Mouse (Mus musculus): ENCODE data around the gene Dscaml1. TPM values are rescaled to one million over a fixed set of nuclear protein-coding genes. Genes with fewer than 3 reads are reported as not detected.
A peak's percentile ranks its signal among the peaks of the same experiment; 100 is the strongest.

Gene Dscaml1
- polyA plus RNA-seq, 1 experiment from 2014 or later = 0.23 TPM

GRCm38 (mm10) chr9:45430698-45430959, 4.2 kb downstream of the Dscaml1 start:
- Histone ChIP-seq H3K9ac (ENCODE audit: low read depth, low read length) (no peak overlapping the region), H3K27me3 (ENCODE audit: control insufficient read depth, insufficient read depth, low read length) (peaks cover 61% of the 10 kb centered on the region), H3K36me3 (ENCODE audit: control insufficient read depth, insufficient read depth, low read length) (no peaks in the 10 kb centered on the region), H3K4me2 (peak overlapping the region; percentile 81), H3K9me3 (replicated peaks; ENCODE audit: control insufficient read depth, low read length) (no peaks in the 10 kb centered on the region), H3K27ac (ENCODE audit: low read depth, low read length) (no peak overlapping the region), H3K4me3 (ENCODE audit: low read depth, low read length) (peak overlapping the region; percentile 39), H3K4me1 (ENCODE audit: control insufficient read depth, insufficient read depth, low read length) (peaks cover 10% of the 10 kb centered on the region)
- no peak for ATAC-seq (replicated peaks; ENCODE audit: insufficient number of reproducible peaks, low FRiP score, low TSS enrichment)
- 1% methylated on average over 16 of the region's 17 CpGs for WGBS (ENCODE audit: insufficient replicate concordance)

- Histone ChIP-seq H3K4me2 (peak overlapping the region; percentile 81), H3K36me3 (ENCODE audit: control insufficient read depth, insufficient read depth, low read length) (no peaks in the 10 kb centered on the region), H3K27ac (ENCODE audit: low read depth, low read length) (no peak overlapping the region), H3K4me1 (ENCODE audit: control insufficient read depth, insufficient read depth, low read length) (peaks cover 10% of the 10 kb centered on the region), H3K9ac (ENCODE audit: low read depth, low read length) (no peak overlapping the region), H3K4me3 (ENCODE audit: low read depth, low read length) (peak overlapping the region; percentile 39), H3K9me3 (replicated peaks; ENCODE audit: control insufficient read depth, low read length) (no peaks in the 10 kb centered on the region), H3K27me3 (ENCODE audit: control insufficient read depth, insufficient read depth, low read length) (peaks cover 65% of the 10 kb centered on the region)
- 4% methylated on average over 26 of the region's 26 CpGs for WGBS (ENCODE audit: insufficient replicate concordance)
- ATAC-seq (replicated peaks; ENCODE audit: insufficient number of reproducible peaks, low FRiP score, low TSS enrichment) = no peak
These were observed 4.7 kb downstream of the Dscaml1 start for GRCm38 (mm10) chr9:45431150-45431549.

GRCm38 (mm10) chr9:45432639-45433038, 6.2 kb downstream of the Dscaml1 start:
- Histone ChIP-seq H3K4me3 (ENCODE audit: low read depth, low read length) (no peak overlapping the region), H3K9ac (ENCODE audit: low read depth, low read length) (no peak overlapping the region), H3K27me3 (ENCODE audit: control insufficient read depth, insufficient read depth, low read length) (peaks cover 68% of the 10 kb centered on the region), H3K4me1 (ENCODE audit: control insufficient read depth, insufficient read depth, low read length) (peaks cover 7% of the 10 kb centered on the region), H3K27ac (ENCODE audit: low read depth, low read length) (no peak overlapping the region), H3K9me3 (replicated peaks; ENCODE audit: control insufficient read depth, low read length) (no peaks in the 10 kb centered on the region), H3K36me3 (ENCODE audit: control insufficient read depth, insufficient read depth, low read length) (no peaks in the 10 kb centered on the region), H3K4me2 (no peak overlapping the region)
- ATAC-seq (replicated peaks; ENCODE audit: insufficient number of reproducible peaks, low FRiP score, low TSS enrichment) = no peak
- 66% methylated on average over 12 of the region's 12 CpGs for WGBS (ENCODE audit: insufficient replicate concordance)

- Histone ChIP-seq H3K4me3 (ENCODE audit: low read depth, low read length) (no peak overlapping the region), H3K36me3 (ENCODE audit: control insufficient read depth, insufficient read depth, low read length) (no peaks in the 10 kb centered on the region), H3K9ac (ENCODE audit: low read depth, low read length) (no peak overlapping the region), H3K27me3 (ENCODE audit: control insufficient read depth, insufficient read depth, low read length) (peaks cover 68% of the 10 kb centered on the region), H3K9me3 (replicated peaks; ENCODE audit: control insufficient read depth, low read length) (no peaks in the 10 kb centered on the region), H3K4me1 (ENCODE audit: control insufficient read depth, insufficient read depth, low read length) (peaks cover 7% of the 10 kb centered on the region), H3K27ac (ENCODE audit: low read depth, low read length) (no peak overlapping the region), H3K4me2 (no peak overlapping the region)
- WGBS (ENCODE audit: insufficient replicate concordance) = 78% methylated on average over 9 of the region's 9 CpGs
- no peak for ATAC-seq (replicated peaks; ENCODE audit: insufficient number of reproducible peaks, low FRiP score, low TSS enrichment)
These were observed 6.7 kb downstream of the Dscaml1 start for GRCm38 (mm10) chr9:45433119-45433518.

GRCm38 (mm10) chr9:45434171-45434570, 7.7 kb downstream of the Dscaml1 start:
- H3K9me3 ChIP-seq (replicated peaks; ENCODE audit: control insufficient read depth, low read length) = no peaks in the 10 kb centered on the region
- WGBS (ENCODE audit: insufficient replicate concordance) = 69% methylated on average over 2 of the region's 2 CpGs
- H3K27ac ChIP-seq (ENCODE audit: low read depth, low read length) = no peak overlapping the region
- no peak for ATAC-seq (replicated peaks; ENCODE audit: insufficient number of reproducible peaks, low FRiP score, low TSS enrichment)
- H3K27me3 ChIP-seq (ENCODE audit: control insufficient read depth, insufficient read depth, low read length) = peaks cover 61% of the 10 kb centered on the region
- no peak overlapping the region for H3K4me3 ChIP-seq (ENCODE audit: low read depth, low read length)
- no peaks in the 10 kb centered on the region for H3K36me3 ChIP-seq (ENCODE audit: control insufficient read depth, insufficient read depth, low read length)
- H3K4me1 ChIP-seq (ENCODE audit: control insufficient read depth, insufficient read depth, low read length) = peaks cover 7% of the 10 kb centered on the region
- H3K9ac ChIP-seq (ENCODE audit: low read depth, low read length) = no peak overlapping the region
- H3K4me2 ChIP-seq = no peak overlapping the region

- peaks cover 30% of the 10 kb centered on the region for H3K27me3 ChIP-seq (ENCODE audit: control insufficient read depth, insufficient read depth, low read length)
- 64% methylated on average over 4 of the region's 4 CpGs for WGBS (ENCODE audit: insufficient replicate concordance)
These were observed 12.6 kb downstream of the Dscaml1 start for GRCm38 (mm10) chr9:45439025-45439424.

GRCm38 (mm10) chr9:45440083-45440784, 13.8 kb downstream of the Dscaml1 start:
- Histone ChIP-seq H3K4me3 (ENCODE audit: low read depth, low read length) (no peak overlapping the region), H3K9ac (ENCODE audit: low read depth, low read length) (no peak overlapping the region), H3K27me3 (ENCODE audit: control insufficient read depth, insufficient read depth, low read length) (peaks cover 25% of the 10 kb centered on the region), H3K4me2 (no peak overlapping the region), H3K4me1 (ENCODE audit: control insufficient read depth, insufficient read depth, low read length) (no peaks in the 10 kb centered on the region), H3K27ac (ENCODE audit: low read depth, low read length) (no peak overlapping the region), H3K9me3 (replicated peaks; ENCODE audit: control insufficient read depth, low read length) (no peaks in the 10 kb centered on the region), H3K36me3 (ENCODE audit: control insufficient read depth, insufficient read depth, low read length) (no peaks in the 10 kb centered on the region)
- no peak for ATAC-seq (replicated peaks; ENCODE audit: insufficient number of reproducible peaks, low FRiP score, low TSS enrichment)
- 71% methylated on average over 16 of the region's 16 CpGs for WGBS (ENCODE audit: insufficient replicate concordance)

More at GRCm38 (mm10) chr9:45439025-45439424, 12.6 kb downstream of the Dscaml1 start:
- no peaks in the 10 kb centered on the region for H3K9me3 ChIP-seq (replicated peaks; ENCODE audit: control insufficient read depth, low read length)
- H3K4me1 ChIP-seq (ENCODE audit: control insufficient read depth, insufficient read depth, low read length) = no peaks in the 10 kb centered on the region
- H3K4me3 ChIP-seq (ENCODE audit: low read depth, low read length) = no peak overlapping the region
- H3K36me3 ChIP-seq (ENCODE audit: control insufficient read depth, insufficient read depth, low read length) = no peaks in the 10 kb centered on the region
- no peak overlapping the region for H3K9ac ChIP-seq (ENCODE audit: low read depth, low read length)
- ATAC-seq (replicated peaks; ENCODE audit: insufficient number of reproducible peaks, low FRiP score, low TSS enrichment) = no peak
- no peak overlapping the region for H3K27ac ChIP-seq (ENCODE audit: low read depth, low read length)
- H3K4me2 ChIP-seq = no peak overlapping the region

GRCm38 (mm10) chr9:45444251-45444798, 17.9 kb downstream of the Dscaml1 start:
- H3K4me1 ChIP-seq (ENCODE audit: control insufficient read depth, insufficient read depth, low read length) = no peaks in the 10 kb centered on the region
- 73% methylated on average over 5 of the region's 5 CpGs for WGBS (ENCODE audit: insufficient replicate concordance)
- ATAC-seq (replicated peaks; ENCODE audit: insufficient number of reproducible peaks, low FRiP score, low TSS enrichment) = no peak
- H3K9me3 ChIP-seq (replicated peaks; ENCODE audit: control insufficient read depth, low read length) = no peaks in the 10 kb centered on the region
- no peaks in the 10 kb centered on the region for H3K36me3 ChIP-seq (ENCODE audit: control insufficient read depth, insufficient read depth, low read length)
- H3K4me2 ChIP-seq = no peak overlapping the region
- H3K9ac ChIP-seq (ENCODE audit: low read depth, low read length) = no peak overlapping the region
- peaks cover 33% of the 10 kb centered on the region for H3K27me3 ChIP-seq (ENCODE audit: control insufficient read depth, insufficient read depth, low read length)
- H3K4me3 ChIP-seq (ENCODE audit: low read depth, low read length) = no peak overlapping the region
- no peak overlapping the region for H3K27ac ChIP-seq (ENCODE audit: low read depth, low read length)

GRCm38 (mm10) chr9:45449658-45450057, 23.2 kb downstream of the Dscaml1 start:
- Histone ChIP-seq H3K4me3 (ENCODE audit: low read depth, low read length) (no peak overlapping the region), H3K9ac (ENCODE audit: low read depth, low read length) (no peak overlapping the region), H3K4me1 (ENCODE audit: control insufficient read depth, insufficient read depth, low read length) (no peaks in the 10 kb centered on the region), H3K27ac (ENCODE audit: low read depth, low read length) (no peak overlapping the region), H3K27me3 (ENCODE audit: control insufficient read depth, insufficient read depth, low read length) (peaks cover 23% of the 10 kb centered on the region), H3K9me3 (replicated peaks; ENCODE audit: control insufficient read depth, low read length) (no peaks in the 10 kb centered on the region), H3K4me2 (no peak overlapping the region), H3K36me3 (ENCODE audit: control insufficient read depth, insufficient read depth, low read length) (no peaks in the 10 kb centered on the region)
- 75% methylated on average over 4 of the region's 4 CpGs for WGBS (ENCODE audit: insufficient replicate concordance)
- no peak for ATAC-seq (replicated peaks; ENCODE audit: insufficient number of reproducible peaks, low FRiP score, low TSS enrichment)

All from heart, embryonic 11.5 days (tissue).